8 mouse cellular contexts compared by ENCODE assay signal in genomic region chr11:101226065-101226701, GRCm38 (mm10). TPM values are rescaled to one million over a fixed set of nuclear protein-coding genes. Genes with fewer than 3 reads are reported as not detected.
DNase-seq lines count a peak whose midpoint lies in the region; ATAC-seq and TF ChIP-seq lines count a peak whose summit lies in the region.

TSS of gene Ezh1 (minus strand) at chr11:101226463.

- peak within 1 kb of the TSS; percentile 88 for H3K9ac ChIP-seq in heart, embryonic 12.5 days
- peak within 1 kb of the TSS; percentile 85 for H3K9ac ChIP-seq in kidney, postnatal 0 days (ENCODE audit: low read depth, low read length)
- peak within 1 kb of the TSS; percentile 96 for H3K9ac ChIP-seq in liver, adult 2 months (ENCODE audit: low read depth, low read length)

- H3K4me1 ChIP-seq in brown adipose tissue, adult 24 weeks (ENCODE audit: control insufficient read depth, insufficient read depth, insufficient read length, low read length): peaks cover 12% of the 10 kb centered on the region
- peaks cover 22% of the 10 kb centered on the region for H3K4me1 ChIP-seq in heart, embryonic 12.5 days (replicated peaks)
- peaks cover 22% of the 10 kb centered on the region for H3K4me1 ChIP-seq in kidney, postnatal 0 days (replicated peaks; ENCODE audit: insufficient read depth, low read length)
- peaks cover 5% of the 10 kb centered on the region for H3K4me1 ChIP-seq in liver, adult 2 months (ENCODE audit: control insufficient read depth, insufficient read depth, low read length)

- DNase-seq in CD4-positive, CD25-positive, alpha-beta regulatory T cell, adult 2 months (ENCODE audit: low read depth, low spot score): peak; percentile 95
- peak; percentile 91 for DNase-seq in kidney, postnatal 0 days (ENCODE audit: low spot score)
- peak; percentile 54 for DNase-seq in liver, adult 2 months (ENCODE audit: extremely low read depth, low read depth, low spot score)
- DNase-seq in spleen, postnatal 36 days (ENCODE audit: low spot score in 2 of 2): peak; percentile 91 to 94

- H3K4me3 ChIP-seq in brown adipose tissue, adult 24 weeks (ENCODE audit: insufficient read depth, low read depth, low read length): peak within 1 kb of the TSS; percentile 78
- H3K4me3 ChIP-seq in heart, embryonic 12.5 days: peak within 1 kb of the TSS; percentile 86
- peak within 1 kb of the TSS; percentile 85 for H3K4me3 ChIP-seq in kidney, postnatal 0 days (replicated peaks; ENCODE audit: low read depth, low read length)
- H3K4me3 ChIP-seq in liver, adult 2 months (ENCODE audit: insufficient read depth, low read depth, low read length): peak within 1 kb of the TSS; percentile 99

- peak within 1 kb of the TSS; percentile 85 for H3K4me2 ChIP-seq in heart, embryonic 12.5 days
- peak within 1 kb of the TSS; percentile 84 for H3K4me2 ChIP-seq in kidney, postnatal 0 days (ENCODE audit: low read length)

- peak; percentile 63 for TF ChIP-seq CTCF in kidney, postnatal 0 days (IDR thresholded peaks at IDR 0.05; ENCODE audit: low read depth)
- peak; percentile 28 for TF ChIP-seq CTCF in liver, adult 2 months (IDR thresholded peaks at IDR 0.05; ENCODE audit: low read depth, low read length)

- H3K27me3 ChIP-seq in heart, embryonic 12.5 days (replicated peaks): no peaks in the 10 kb centered on the region
- no peaks in the 10 kb centered on the region for H3K27me3 ChIP-seq in kidney, postnatal 0 days (ENCODE audit: insufficient read depth, low read length)
- no peaks in the 10 kb centered on the region for H3K27me3 ChIP-seq in liver, adult 2 months (ENCODE audit: control insufficient read depth, insufficient read depth, low read length)

- TF ChIP-seq POLR2A in liver, adult 2 months (IDR thresholded peaks at IDR 0.05; ENCODE audit: extremely low read depth, insufficient read depth, low read length): 0 out of 2 replicates have a peak, but pooled peaks have one; percentile 34

- H3K27ac ChIP-seq in brown adipose tissue, adult 24 weeks (replicated peaks; ENCODE audit: low read depth, low read length): peak within 1 kb of the TSS; percentile 89
- peak within 1 kb of the TSS; percentile 62 for H3K27ac ChIP-seq in heart, embryonic 12.5 days (ENCODE audit: poor library complexity, severe bottlenecking)
- peak within 1 kb of the TSS; percentile 93 for H3K27ac ChIP-seq in kidney, postnatal 0 days
- H3K27ac ChIP-seq in liver, adult 2 months (replicated peaks; ENCODE audit: insufficient read depth, low read depth, low read length): peak within 1 kb of the TSS; percentile 61

- no peaks in the 10 kb centered on the region for H3K36me3 ChIP-seq in heart, embryonic 12.5 days
- H3K36me3 ChIP-seq in kidney, postnatal 0 days (ENCODE audit: insufficient read depth, low read length): no peaks in the 10 kb centered on the region
- no peaks in the 10 kb centered on the region; the same call in 1 of the 2 replicates for H3K36me3 ChIP-seq in liver, adult 2 months (ENCODE audit: control insufficient read depth, insufficient read depth, low read length)

- peak; percentile 96 for ATAC-seq in erythroid progenitor cell, adult 5-6 weeks (replicated peaks; ENCODE audit: low FRiP score, poor library complexity, severe bottlenecking)
- peak; percentile 95 for ATAC-seq in heart, embryonic 12.5 days (ENCODE audit: insufficient number of reproducible peaks, low FRiP score)
- peak; percentile 89 for ATAC-seq in kidney, postnatal 0 days (replicated peaks; ENCODE audit: low FRiP score, low read depth)
- ATAC-seq in monocyte, adult 5-6 weeks (replicated peaks; ENCODE audit: insufficient number of reproducible peaks, low FRiP score, low TSS enrichment, poor library complexity, severe bottlenecking): peak; percentile 97

- H3K79me2 ChIP-seq in liver, adult 2 months (ENCODE audit: control insufficient read depth, insufficient read depth, low read length): peaks cover 20% of the 10 kb centered on the region

- no peaks in the 10 kb centered on the region for H3K9me3 ChIP-seq in heart, embryonic 12.5 days (replicated peaks)
- H3K9me3 ChIP-seq in kidney, postnatal 0 days (replicated peaks; ENCODE audit: low read length): no peaks in the 10 kb centered on the region

- under 1% methylated on average over 56 of the region's 56 CpGs for WGBS in heart, embryonic 12.5 days
- WGBS in kidney, postnatal 0 days: 1% methylated on average over 56 of the region's 56 CpGs
- WGBS in liver, adult 2 months: under 1% methylated on average over 56 of the region's 56 CpGs

RNA-seq across cellular contexts. Expression of gene Ezh1, which starts in this region (rescaled TPM):
- 13.3 and 20.7 TPM in 2 replicates for polyA plus RNA-seq in brown adipose tissue, adult 24 weeks (2012; ENCODE audit: insufficient read depth, insufficient read length, missing spikeins)
- total RNA-seq in erythroid progenitor cell, adult 5-6 weeks (2015; ENCODE audit: low replicate concordance): 32.3 and 58.4 TPM in 2 replicates
- total RNA-seq in erythroid progenitor cell, adult 5-6 weeks (2017; ENCODE audit: low replicate concordance): 43.8 and 53.9 TPM in 2 replicates
- 14.9 and 16.1 TPM in 2 replicates for polyA plus RNA-seq in heart, embryonic 12.5 days (2016; fragmentation: Nextera tagmentation; extraction: Ambion mirVana)
- 18.6 and 20.3 TPM in 2 replicates for polyA plus RNA-seq in kidney, postnatal 0 days (2015; fragmentation: Nextera tagmentation; extraction: Ambion mirVana)
- 10.5 and 10.8 TPM in 2 replicates for total RNA-seq in liver, adult 2 months (2014; rRNA removed)
- 7.5 and 9.2 TPM in 2 replicates for polyA plus RNA-seq in liver, adult 2 months (2012; rRNA removed)
- 30.2 to 66.9 TPM (median 42.6 TPM) in 3 replicates for total RNA-seq in monocyte, adult 5-6 weeks (2017)

Comparison
In these comparisons a context has a peak if more than half of its experiments do, and no peak if none do; other contexts are left out.
1. Peak in every context shown above with its lines: DNase-seq, ATAC-seq, H3K4me3 ChIP-seq and H3K27ac ChIP-seq.